Mouse (Mus musculus): ENCODE data around the gene Adcy1. TPM values are rescaled to one million over a fixed set of nuclear protein-coding genes. Genes with fewer than 3 reads are reported as not detected.

Adcy1 gene
- polyA plus RNA-seq, 1 experiment: 0.40 TPM

DNA sequence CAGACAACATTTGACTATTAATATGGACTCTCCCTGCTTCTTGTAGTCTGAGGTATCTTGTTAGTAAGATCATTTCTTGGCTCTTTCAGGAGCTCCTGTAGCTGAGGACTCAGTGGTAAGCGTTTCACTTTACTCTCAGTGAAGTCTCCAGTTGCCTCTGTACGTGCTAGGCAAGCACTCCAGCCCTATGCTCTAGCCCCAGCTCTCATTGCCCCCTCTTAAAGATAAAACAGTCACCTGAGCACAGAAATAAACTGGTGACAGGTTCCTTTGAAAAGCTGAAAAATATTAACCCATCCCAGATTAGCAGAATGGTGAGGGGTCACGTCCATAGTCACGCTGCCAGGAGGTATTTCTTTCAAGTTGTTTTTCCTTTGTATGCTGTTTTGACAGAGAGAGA is 115.4 kb downstream of the Adcy1 start:
- no peak overlapping the region for H3K27ac ChIP-seq (ENCODE audit: control insufficient read depth, insufficient read depth, low read depth, low read length, poor library complexity)
- WGBS: 73% methylated on average over 4 of the region's 4 CpGs
- H3K4me1 ChIP-seq (ENCODE audit: control insufficient read depth, insufficient read depth, low read length): no peaks in the 10 kb centered on the region
- no peak for TF ChIP-seq CTCF (IDR thresholded peaks at IDR 0.05; ENCODE audit: control insufficient read depth, insufficient read depth, low read length)
- TF ChIP-seq POLR2A (IDR thresholded peaks at IDR 0.05; ENCODE audit: borderline replicate concordance, control insufficient read depth, low read depth, low read length): no peak
- no peak overlapping the region for H3K4me3 ChIP-seq (replicated peaks; ENCODE audit: control insufficient read depth, low read depth, low read length)

DNA sequence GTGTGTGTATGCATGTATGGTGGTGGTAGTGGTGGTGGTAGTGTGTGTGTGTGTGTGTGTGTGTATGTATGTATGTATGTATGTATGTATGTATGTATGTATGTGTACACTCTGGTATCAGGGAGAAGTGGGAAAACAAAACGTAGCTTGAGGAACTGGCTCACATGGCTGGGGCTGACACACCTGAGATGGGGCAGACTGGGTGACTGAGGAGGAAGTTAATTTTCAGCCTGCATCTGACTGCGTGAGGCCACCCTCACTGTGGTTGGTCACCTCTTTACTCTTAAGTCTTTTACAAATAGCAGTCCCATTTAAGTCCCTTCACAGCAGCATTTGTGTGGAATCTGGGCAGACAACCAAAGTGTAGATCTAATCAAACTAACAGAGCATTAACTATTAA is 116.0 kb downstream of the Adcy1 start:
- H3K4me1 ChIP-seq (ENCODE audit: control insufficient read depth, insufficient read depth, low read length): no peaks in the 10 kb centered on the region
- H3K4me3 ChIP-seq (replicated peaks; ENCODE audit: control insufficient read depth, low read depth, low read length): no peak overlapping the region

DNA sequence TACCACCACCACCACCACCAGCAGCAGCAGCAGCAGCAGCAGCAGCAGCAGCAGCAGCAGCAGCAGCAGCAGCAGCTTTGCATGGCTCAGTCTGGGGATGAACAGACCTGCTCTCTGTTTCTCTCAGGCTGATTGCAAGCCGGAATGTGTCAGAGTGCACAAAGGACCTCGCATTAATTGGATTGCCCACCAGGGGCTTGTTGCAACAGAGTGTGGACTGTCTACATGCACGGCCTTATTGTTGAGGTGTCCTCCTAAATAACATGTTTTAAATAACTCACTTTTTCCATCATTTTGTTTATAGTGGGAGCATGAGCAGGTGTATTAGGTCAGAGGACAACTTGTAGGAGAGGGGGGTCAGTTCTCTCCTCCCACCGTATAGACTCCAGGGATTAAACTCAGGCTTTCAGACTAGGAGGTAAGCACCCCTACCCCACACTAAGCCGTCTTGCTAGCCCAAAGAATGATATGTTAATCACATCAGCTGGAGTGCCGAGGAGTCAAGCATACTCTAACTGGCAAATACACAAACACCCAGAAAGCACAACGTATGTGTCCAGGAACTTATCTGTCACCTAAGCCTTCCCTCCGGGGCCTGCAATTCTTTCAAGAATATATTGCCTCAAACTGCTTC is 119.2 kb downstream of the Adcy1 start:
- TF ChIP-seq POLR2A (IDR thresholded peaks at IDR 0.05; ENCODE audit: borderline replicate concordance, control insufficient read depth, low read depth, low read length) (no peak), CTCF (IDR thresholded peaks at IDR 0.05; ENCODE audit: control insufficient read depth, insufficient read depth, low read length) (no peak)

More for the DNA sequence above, 116.0 kb downstream of the Adcy1 start:
- no peak overlapping the region for H3K27ac ChIP-seq (ENCODE audit: control insufficient read depth, insufficient read depth, low read depth, low read length, poor library complexity)
- TF ChIP-seq POLR2A (IDR thresholded peaks at IDR 0.05; ENCODE audit: borderline replicate concordance, control insufficient read depth, low read depth, low read length) (no peak), CTCF (IDR thresholded peaks at IDR 0.05; ENCODE audit: control insufficient read depth, insufficient read depth, low read length) (no peak)
- WGBS: 27% methylated on average over 2 of the region's 2 CpGs

DNA sequence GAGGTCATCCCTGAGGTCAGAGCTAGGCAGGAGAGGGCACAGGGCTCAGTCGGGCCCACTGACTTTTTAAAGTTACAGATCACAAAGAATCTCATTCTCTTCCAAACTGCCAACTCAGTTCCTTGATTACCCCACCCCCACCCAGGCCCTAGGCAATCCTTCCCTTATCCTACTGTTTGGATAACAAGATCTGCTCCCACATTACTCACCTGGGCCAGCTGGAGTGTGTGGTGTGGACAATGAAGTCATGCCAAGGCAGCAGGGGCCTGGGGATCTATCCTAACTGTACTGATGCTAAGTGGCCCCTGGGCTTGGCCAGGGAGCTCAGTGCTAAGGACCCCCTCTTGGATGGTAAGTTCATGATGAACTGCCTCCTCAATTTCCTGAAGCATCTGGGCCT is 121.1 kb downstream of the Adcy1 start:
- H3K4me3 ChIP-seq (replicated peaks; ENCODE audit: control insufficient read depth, low read depth, low read length): no peak overlapping the region
- WGBS: 52% methylated on average over 1 of the region's 1 CpGs
- H3K4me1 ChIP-seq (ENCODE audit: control insufficient read depth, insufficient read depth, low read length): no peaks in the 10 kb centered on the region
- no peak for TF ChIP-seq CTCF (IDR thresholded peaks at IDR 0.05; ENCODE audit: control insufficient read depth, insufficient read depth, low read length)
- TF ChIP-seq POLR2A (IDR thresholded peaks at IDR 0.05; ENCODE audit: borderline replicate concordance, control insufficient read depth, low read depth, low read length): no peak
- H3K27ac ChIP-seq (ENCODE audit: control insufficient read depth, insufficient read depth, low read depth, low read length, poor library complexity): no peak overlapping the region

More for the DNA sequence above, 119.2 kb downstream of the Adcy1 start:
- H3K4me3 ChIP-seq (replicated peaks; ENCODE audit: control insufficient read depth, low read depth, low read length): no peak overlapping the region
- 70% methylated on average over 8 of the region's 8 CpGs for WGBS
- H3K27ac ChIP-seq (ENCODE audit: control insufficient read depth, insufficient read depth, low read depth, low read length, poor library complexity): no peak overlapping the region
- no peaks in the 10 kb centered on the region for H3K4me1 ChIP-seq (ENCODE audit: control insufficient read depth, insufficient read depth, low read length)

DNA sequence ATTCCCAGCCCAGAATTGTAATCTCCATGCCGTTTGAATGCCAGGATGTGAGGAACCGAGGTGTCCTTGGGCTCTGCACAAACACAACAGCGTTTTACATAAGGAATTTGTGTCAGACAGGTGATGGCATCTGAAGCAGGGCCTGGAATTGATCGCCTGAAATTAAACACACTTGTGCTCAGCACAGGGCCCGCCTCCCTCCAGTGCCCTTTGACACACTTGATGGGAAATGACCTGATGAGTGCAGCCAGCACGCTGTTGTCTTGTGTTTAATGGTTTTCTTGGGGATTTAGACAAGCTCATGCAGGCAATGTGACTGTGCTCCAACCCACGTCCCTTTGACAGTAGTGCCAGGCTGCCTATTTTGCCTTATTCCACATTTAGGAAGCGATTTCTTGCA is 124.2 kb downstream of the Adcy1 start:
- WGBS: 63% methylated on average over 8 of the region's 8 CpGs
- Histone ChIP-seq H3K4me3 (replicated peaks; ENCODE audit: control insufficient read depth, low read depth, low read length) (no peak overlapping the region), H3K4me1 (ENCODE audit: control insufficient read depth, insufficient read depth, low read length) (no peaks in the 10 kb centered on the region), H3K27ac (ENCODE audit: control insufficient read depth, insufficient read depth, low read depth, low read length, poor library complexity) (no peak overlapping the region)
- TF ChIP-seq POLR2A (IDR thresholded peaks at IDR 0.05; ENCODE audit: borderline replicate concordance, control insufficient read depth, low read depth, low read length): no peak

DNA sequence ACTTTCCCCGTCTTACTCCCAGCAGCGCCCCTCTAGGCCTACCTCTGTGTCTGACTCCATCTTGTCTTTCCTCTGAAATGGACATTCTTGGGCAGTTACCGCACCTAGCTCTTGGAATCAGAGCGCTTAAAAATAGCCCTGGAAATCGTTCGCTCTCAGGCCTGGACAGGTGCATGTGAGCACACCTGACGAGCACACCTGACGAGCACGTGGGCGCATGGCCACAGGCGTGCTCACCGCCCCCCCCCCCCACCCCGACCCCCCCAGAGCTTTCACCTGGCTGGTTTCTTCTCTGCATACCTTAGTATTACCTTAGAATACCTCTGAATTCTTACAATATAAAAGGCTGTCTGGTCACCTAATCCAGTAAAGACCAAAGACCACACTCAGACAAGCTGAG is 125.2 kb downstream of the Adcy1 start, which contains the start of gene Gm11985:
Gene Gm11985 (minus strand): TSS at position 101 of the 400 bp plus-strand sequence.
- 77% methylated on average over 13 of the region's 13 CpGs for WGBS
- TF ChIP-seq CTCF (IDR thresholded peaks at IDR 0.05; ENCODE audit: control insufficient read depth, insufficient read depth, low read length) (no peak), POLR2A (IDR thresholded peaks at IDR 0.05; ENCODE audit: borderline replicate concordance, control insufficient read depth, low read depth, low read length) (no peak)
- Histone ChIP-seq H3K4me1 (ENCODE audit: control insufficient read depth, insufficient read depth, low read length) (no peaks in the 10 kb centered on the region), H3K4me3 (replicated peaks; ENCODE audit: control insufficient read depth, low read depth, low read length) (no peak within 1 kb of the TSS), H3K27ac (ENCODE audit: control insufficient read depth, insufficient read depth, low read depth, low read length, poor library complexity) (no peak within 1 kb of the TSS)

DNA sequence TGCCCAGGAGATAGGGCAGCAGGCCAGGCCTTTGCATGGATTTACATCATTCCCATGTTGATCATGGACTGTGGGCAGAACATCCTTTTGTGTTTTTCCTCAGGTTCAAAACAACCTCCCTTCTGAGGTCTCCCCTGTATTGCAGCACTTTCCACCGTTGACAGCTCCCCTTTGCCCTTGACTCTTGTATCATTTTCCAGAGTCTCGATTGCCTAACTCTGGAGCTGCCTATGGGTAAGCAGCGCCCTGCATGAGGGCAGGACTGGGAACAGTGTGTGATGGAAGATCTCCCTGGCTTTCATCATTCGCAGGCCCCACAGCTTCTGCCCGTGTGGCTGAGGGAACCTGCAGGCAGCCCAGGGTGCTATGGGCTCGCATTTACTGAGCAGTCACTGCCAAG is 129.4 kb downstream of the Adcy1 start:
- Histone ChIP-seq H3K4me3 (replicated peaks; ENCODE audit: control insufficient read depth, low read depth, low read length) (no peak overlapping the region), H3K4me1 (ENCODE audit: control insufficient read depth, insufficient read depth, low read length) (no peaks in the 10 kb centered on the region), H3K27ac (ENCODE audit: control insufficient read depth, insufficient read depth, low read depth, low read length, poor library complexity) (no peak overlapping the region)
- TF ChIP-seq CTCF (IDR thresholded peaks at IDR 0.05; ENCODE audit: control insufficient read depth, insufficient read depth, low read length): no peak
- no peak for TF ChIP-seq POLR2A (IDR thresholded peaks at IDR 0.05; ENCODE audit: borderline replicate concordance, control insufficient read depth, low read depth, low read length)
- WGBS: 54% methylated on average over 6 of the region's 6 CpGs

DNA sequence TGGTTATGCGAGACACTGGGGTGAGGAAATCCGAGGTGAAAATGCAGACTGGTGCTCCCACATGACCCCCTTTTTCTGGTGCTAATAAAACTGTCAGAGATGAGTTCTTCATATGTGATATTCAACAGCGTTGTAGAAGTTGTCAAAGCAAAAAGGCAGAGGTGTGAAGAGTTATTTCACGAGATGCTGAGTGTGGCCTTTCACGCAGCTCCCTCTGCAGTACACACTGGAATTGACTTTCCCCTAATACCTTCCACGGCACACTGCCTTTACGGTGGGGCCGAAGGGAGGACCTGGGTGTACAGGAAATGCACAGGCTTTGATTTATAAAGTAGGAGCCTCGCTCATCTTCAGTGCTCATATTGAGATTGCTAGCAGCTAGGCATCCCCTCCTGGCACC is 129.8 kb downstream of the Adcy1 start:
- no peak overlapping the region for H3K27ac ChIP-seq (ENCODE audit: control insufficient read depth, insufficient read depth, low read depth, low read length, poor library complexity)
- H3K4me3 ChIP-seq (replicated peaks; ENCODE audit: control insufficient read depth, low read depth, low read length): no peak overlapping the region
- 65% methylated on average over 9 of the region's 9 CpGs for WGBS
- no peak for TF ChIP-seq POLR2A (IDR thresholded peaks at IDR 0.05; ENCODE audit: borderline replicate concordance, control insufficient read depth, low read depth, low read length)
- TF ChIP-seq CTCF (IDR thresholded peaks at IDR 0.05; ENCODE audit: control insufficient read depth, insufficient read depth, low read length): no peak
- H3K4me1 ChIP-seq (ENCODE audit: control insufficient read depth, insufficient read depth, low read length): no peaks in the 10 kb centered on the region
